Mouse (Mus musculus) cerebellum, adult 2 months (tissue): Measurements from ENCODE around the gene Inpp5a. TPM values are rescaled to one million over a fixed set of nuclear protein-coding genes. Genes with fewer than 3 reads are reported as not detected.

Experiments used
- DNase-seq, 2 experiments: peaks; one replicate each; pipeline ENCODE4 v3.0.0; 2021
- H3K27ac ChIP-seq: fragments of 200-500 bp; 2 replicates; pipeline ENCODE4 v1.5.1; 2012; ENCODE audit warnings: low read length, control low read depth, inconsistent platforms; ENCODE audit not compliant: insufficient read depth
- H3K27me3 ChIP-seq: fragments of 200-500 bp; 2 replicates; pipeline ENCODE4 v1.6.1; 2012; ENCODE audit warnings: inconsistent platforms, mild to moderate bottlenecking, low read length, moderate library complexity; ENCODE audit not compliant: control insufficient read depth, insufficient read depth
- H3K4me1 ChIP-seq: fragments of 200-500 bp; 2 replicates; pipeline ENCODE4 v1.6.1; 2011; ENCODE audit warnings: low read length; ENCODE audit not compliant: control insufficient read depth, insufficient read depth
- H3K4me3 ChIP-seq: fragments of 200-500 bp; replicated peaks from 2 replicates; pipeline ENCODE3; 2011; ENCODE audit warnings: mild to moderate bottlenecking, low read depth, low read length, control low read depth; ENCODE audit not compliant: insufficient read depth
- CTCF ChIP-seq: fragments of 200-500 bp; IDR thresholded peaks from 2 replicates; pipeline ENCODE4 v1.5.1; 2011; ENCODE audit warnings: low read depth, mild to moderate bottlenecking, control low read depth, low read length, moderate library complexity, borderline replicate concordance; ENCODE audit not compliant: insufficient read depth
- POLR2A ChIP-seq: fragments of 200-500 bp; IDR thresholded peaks from 2 replicates; pipeline ENCODE4 v1.6.1; 2011; ENCODE audit warnings: low read length, control low read depth, borderline replicate concordance; ENCODE audit not compliant: insufficient read depth
- WGBS: fragments of 180-500 bp; shearing (Covaris S2); methylation state at CpG from one replicate; pipeline ENCODE4 v1.1.7; 2018; 5-methylcytosine and 5-hydroxymethylcytosine counted together
- polyA plus RNA-seq: library from polyadenylated mRNA; depleted of rRNA; stranded (reverse); fragments of >200 nt; gene quantifications from 2 replicates; pipeline ENCODE4 v1.2.3, GENCODE M21; 2012

Inpp5a gene
- polyA plus RNA-seq, 1 experiment, result 164 TPM

DNA sequence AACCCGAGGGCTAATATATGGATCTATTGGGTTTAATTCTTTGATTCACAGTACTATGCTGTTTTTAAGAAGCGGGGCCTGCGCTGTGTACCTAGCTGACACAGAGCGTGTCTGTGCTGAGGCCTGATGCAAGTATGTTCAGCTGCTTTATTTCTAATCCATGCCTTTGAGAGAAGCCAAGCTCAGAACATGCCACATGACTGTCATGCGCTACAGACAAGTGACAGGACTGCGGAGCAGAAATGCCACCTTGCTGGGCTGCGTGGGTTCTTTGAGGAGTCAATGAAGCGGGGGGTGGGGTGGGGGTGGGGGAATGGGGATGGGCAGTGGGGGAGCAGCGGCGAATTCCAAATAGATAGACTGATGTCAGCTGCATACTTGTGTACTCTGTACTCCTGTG, 73.2 kb downstream of the Inpp5a start:
- H3K27ac ChIP-seq, result no peak overlapping the region
- TF ChIP-seq POLR2A, result no peak
- TF ChIP-seq CTCF, result no peak
- H3K27me3 ChIP-seq, result no peaks in the 10 kb centered on the region
- peaks cover 39% of the 10 kb centered on the region for H3K4me1 ChIP-seq
- WGBS, result 86% methylated on average over 10 of the region's 10 CpGs
- DNase-seq, result no peak
- no peak overlapping the region for H3K4me3 ChIP-seq

DNA sequence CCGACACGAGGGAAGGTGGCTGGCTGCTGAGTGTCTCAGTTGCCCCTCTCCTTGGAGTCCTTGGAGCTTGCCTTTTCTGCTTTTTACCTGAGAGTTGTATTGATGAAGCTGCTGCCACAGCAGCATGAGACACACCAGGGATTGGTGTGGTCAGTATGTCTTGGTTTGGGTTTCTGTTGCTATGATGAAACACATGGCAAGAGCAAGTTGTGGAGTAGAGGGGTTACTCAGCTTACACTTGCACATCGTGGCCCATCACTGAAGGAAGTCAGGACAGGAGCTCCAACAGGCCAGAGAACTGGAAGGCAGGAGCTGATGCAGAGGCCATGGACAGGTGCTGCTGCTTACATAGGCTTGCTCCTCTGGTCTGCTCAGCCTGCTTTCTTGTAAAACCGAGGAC, 76.6 kb downstream of the Inpp5a start:
- Histone ChIP-seq H3K4me1 (peaks cover 55% of the 10 kb centered on the region), H3K4me3 (no peak overlapping the region), H3K27ac (no peak overlapping the region), H3K27me3 (no peaks in the 10 kb centered on the region)
- no peak for TF ChIP-seq CTCF
- no peak for TF ChIP-seq POLR2A
- WGBS, result 88% methylated on average over 4 of the region's 4 CpGs
- DNase-seq, result no peak

DNA sequence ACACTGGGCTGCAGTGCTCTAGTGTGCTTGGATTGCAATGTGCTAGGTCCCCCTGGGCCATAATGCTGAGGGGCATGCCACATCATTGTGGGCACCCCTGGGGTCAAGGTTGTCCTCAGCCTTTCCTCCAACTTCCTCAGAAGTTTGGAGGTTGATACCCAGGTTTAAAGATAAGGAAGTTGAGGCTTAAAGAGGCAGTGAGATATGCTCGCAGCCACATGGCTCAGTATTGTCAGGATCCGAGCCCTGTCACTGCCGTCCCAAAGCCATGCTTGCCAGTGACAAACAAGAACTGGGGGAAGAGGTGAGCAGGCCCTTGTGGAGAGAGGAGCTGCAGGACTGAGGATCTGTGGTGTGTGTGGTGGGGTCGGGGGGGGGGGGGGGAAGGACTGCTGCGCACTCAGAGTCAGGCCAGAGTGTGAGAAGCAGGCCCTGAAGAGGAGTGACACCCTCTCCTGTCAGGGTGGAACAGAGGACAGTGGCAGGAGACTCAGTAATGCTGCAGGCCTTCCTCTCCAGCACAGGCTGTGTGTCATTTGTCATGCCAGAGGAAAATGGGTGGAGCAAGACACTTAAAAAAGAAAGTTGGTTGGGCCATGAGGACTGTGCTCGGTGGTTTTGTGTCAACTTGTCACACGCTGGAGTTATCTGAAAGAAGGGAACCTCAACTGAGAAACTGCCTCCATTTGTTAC, 77.7 kb downstream of the Inpp5a start:
- peaks cover 60% of the 10 kb centered on the region for H3K4me1 ChIP-seq
- peak overlapping the region; percentile 81; the same call in 1 of the 2 replicates for H3K27ac ChIP-seq
- 60% methylated on average over 7 of the region's 7 CpGs for WGBS
- no peak for DNase-seq
- H3K27me3 ChIP-seq, result no peaks in the 10 kb centered on the region
- TF ChIP-seq POLR2A, result no peak
- TF ChIP-seq CTCF, result no peak
- no peak overlapping the region for H3K4me3 ChIP-seq

DNA sequence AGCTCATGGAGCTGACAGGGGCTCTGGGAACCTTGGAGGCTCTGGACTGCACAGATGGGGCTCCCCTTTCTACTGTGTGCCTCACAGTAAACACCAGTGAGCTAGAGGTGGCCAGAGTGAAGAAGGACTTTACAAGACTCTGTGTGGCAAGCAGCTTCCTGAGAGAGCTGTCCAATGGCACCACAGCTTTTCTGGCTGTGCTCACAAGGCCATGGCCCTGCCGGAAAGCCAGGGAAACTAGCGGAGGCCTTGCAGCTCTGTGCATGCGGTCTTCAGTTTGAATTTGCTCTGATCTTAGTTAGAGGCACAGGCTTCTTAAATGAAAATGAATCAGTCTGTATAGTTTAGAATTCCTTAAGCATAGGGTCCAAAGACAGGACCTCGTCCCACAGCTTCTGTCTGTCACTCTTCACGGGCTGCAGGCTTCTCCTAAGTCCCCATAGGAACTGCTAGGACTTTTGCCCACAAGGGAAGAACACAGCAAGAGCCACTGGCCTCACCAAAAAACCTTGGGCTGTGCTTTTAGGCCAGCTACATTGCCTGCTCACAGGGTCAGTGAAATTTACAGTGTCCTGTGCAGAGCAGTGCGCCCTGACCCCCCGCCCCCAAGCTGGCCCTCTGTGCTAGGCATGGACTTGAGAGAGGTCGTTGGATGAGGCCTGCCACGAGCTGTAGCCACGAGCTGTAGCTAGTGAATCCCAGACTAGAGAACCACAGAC, 78.4 kb downstream of the Inpp5a start:
- peaks cover 61% of the 10 kb centered on the region for H3K4me1 ChIP-seq
- TF ChIP-seq POLR2A, result no peak
- no peak for TF ChIP-seq CTCF
- no peaks in the 10 kb centered on the region for H3K27me3 ChIP-seq
- 42% methylated on average over 10 of the region's 10 CpGs for WGBS
- H3K4me3 ChIP-seq, result no peak overlapping the region
- no peak for DNase-seq
- peak overlapping the region; percentile 81 for H3K27ac ChIP-seq

DNA sequence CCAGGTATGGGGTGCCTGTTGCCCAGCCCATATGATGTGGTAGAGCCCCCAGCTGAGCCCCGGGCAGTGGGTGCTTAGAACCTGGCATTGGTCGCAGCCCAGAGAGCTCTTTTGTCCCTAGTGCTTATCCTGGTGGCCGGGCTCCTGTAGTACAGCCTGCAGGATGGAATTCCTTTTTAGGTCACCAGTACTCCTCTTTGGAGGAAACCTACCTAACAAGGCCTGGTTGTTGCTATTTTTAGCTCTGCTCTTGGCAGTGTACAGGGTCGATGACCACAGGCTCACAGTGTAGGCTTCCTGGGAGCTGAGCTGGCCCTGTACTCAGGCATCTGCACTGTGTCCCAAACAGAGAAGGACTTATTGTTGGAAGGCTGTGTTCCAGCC, 79.0 kb downstream of the Inpp5a start:
- WGBS, result 3% methylated on average over 4 of the region's 4 CpGs

DNA sequence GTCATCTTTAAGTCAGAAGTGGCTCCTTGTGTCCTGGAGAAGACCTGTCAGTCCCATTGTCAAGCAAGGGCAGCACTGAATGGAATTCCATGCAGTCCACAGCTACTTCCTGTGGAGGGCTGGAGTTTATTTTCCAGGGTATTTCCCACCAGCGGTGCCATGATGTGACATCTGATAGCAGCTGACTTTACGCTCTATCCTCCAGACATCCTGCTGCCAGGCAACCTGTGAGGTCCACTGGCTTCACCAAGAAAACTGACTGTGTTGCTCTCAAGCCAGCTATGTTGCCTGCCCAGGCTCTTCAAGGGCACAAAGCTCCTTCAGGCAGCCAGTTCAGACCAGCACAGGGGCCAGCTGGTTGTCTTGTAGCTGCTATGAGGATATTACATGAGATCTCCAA, 79.5 kb downstream of the Inpp5a start:
- Histone ChIP-seq H3K27me3 (no peaks in the 10 kb centered on the region), H3K4me3 (no peak overlapping the region), H3K4me1 (peaks cover 68% of the 10 kb centered on the region), H3K27ac (peak overlapping the region; percentile 54)
- DNase-seq, result no peak
- WGBS, result 23% methylated on average over 2 of the region's 2 CpGs
- no peak for TF ChIP-seq CTCF
- TF ChIP-seq POLR2A, result no peak

More for the DNA sequence above, 79.0 kb downstream of the Inpp5a start:
- Histone ChIP-seq H3K4me3 (no peak overlapping the region), H3K4me1 (peaks cover 62% of the 10 kb centered on the region), H3K27ac (peak overlapping the region; percentile 81), H3K27me3 (no peaks in the 10 kb centered on the region)
- peak; percentile 47 for TF ChIP-seq CTCF
- TF ChIP-seq POLR2A, result no peak
- peak; percentile 74 to 88 for DNase-seq

DNA sequence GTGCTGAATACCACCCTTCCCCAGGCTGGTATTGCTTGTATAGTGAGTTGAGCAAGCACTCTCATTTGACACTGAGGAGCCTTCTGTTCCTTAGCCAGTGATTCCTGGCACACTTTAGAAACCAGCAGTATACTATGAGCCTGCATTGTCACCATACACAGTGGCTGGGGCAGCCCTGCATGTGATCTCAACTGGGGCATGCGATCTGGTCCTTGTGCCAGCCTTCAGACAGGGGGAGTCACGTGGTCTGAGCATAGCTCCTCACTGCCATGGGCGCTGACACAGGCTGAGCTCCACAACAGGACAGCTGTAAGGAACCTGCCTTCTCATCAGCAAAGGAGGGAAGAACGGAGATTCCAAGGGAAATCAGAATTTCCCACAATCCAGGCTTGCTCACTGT, 80.5 kb downstream of the Inpp5a start:
- Histone ChIP-seq H3K4me1 (peaks cover 59% of the 10 kb centered on the region), H3K4me3 (no peak overlapping the region), H3K27me3 (no peaks in the 10 kb centered on the region), H3K27ac (0 out of 2 replicates have a peak overlapping the region, but pooled peaks have one; percentile 4)
- peak in 1 of 2 experiments; percentile 53 for DNase-seq
- 23% methylated on average over 4 of the region's 4 CpGs for WGBS
- no peak for TF ChIP-seq CTCF
- TF ChIP-seq POLR2A, result no peak

DNA sequence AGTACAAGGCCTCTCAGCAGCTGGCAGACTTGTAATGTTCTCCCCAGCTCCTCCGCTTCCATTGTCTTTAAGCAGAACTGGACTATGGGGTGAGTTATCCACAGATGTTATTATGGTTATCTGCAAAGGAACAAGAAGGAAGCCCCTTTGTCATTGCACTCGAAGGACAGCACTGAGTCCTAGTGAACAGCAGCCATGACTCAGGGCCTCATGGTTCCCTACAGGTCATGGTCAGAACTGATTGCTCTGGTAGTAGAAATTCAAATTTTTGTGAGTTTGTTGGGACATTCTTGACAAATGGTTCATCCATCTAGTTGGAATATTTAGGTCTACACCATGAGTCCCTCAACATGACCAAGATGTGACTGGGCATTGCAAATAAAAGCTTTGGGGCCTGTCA, 81.6 kb downstream of the Inpp5a start:
- DNase-seq, result no peak
- H3K4me3 ChIP-seq, result no peak overlapping the region
- H3K4me1 ChIP-seq, result peaks cover 55% of the 10 kb centered on the region
- H3K27ac ChIP-seq, result no peak overlapping the region
- TF ChIP-seq POLR2A (no peak), CTCF (no peak)
- 89% methylated on average over 2 of the region's 2 CpGs for WGBS
- no peaks in the 10 kb centered on the region for H3K27me3 ChIP-seq
